Mouse (Mus musculus) forebrain, postnatal 0 days (tissue): ENCODE measurements at regions not wholly inside any gene's neighbourhood (a gene's known extent, or its start where the extent isn't known, plus 50 kb on each side); places are given as distances from the start of the nearest gene placed in this dataset.

Experiments
- ATAC-seq: fragments of 200-750 bp; cut with Nextera tagmentation; 2 replicates; pipeline ENCODE4 v1.8.0; 2017; ENCODE audit warnings: mild to moderate bottlenecking, moderate library complexity
- DNase-seq: peaks from one replicate; pipeline ENCODE4 v3.0.0-alpha.2; 2015
- H3K27ac ChIP-seq: fragments of 300-500 bp; sonication (generic); 2 replicates; pipeline ENCODE4 v1.5.1; 2014; ENCODE audit warnings: low read depth, mild to moderate bottlenecking, antibody characterized with exemption, low read length, moderate library complexity, mixed read lengths
- H3K27me3 ChIP-seq: fragments of 300-500 bp; sonication (generic); 2 replicates; pipeline ENCODE4 v1.6.1; 2014; ENCODE audit warnings: mild to moderate bottlenecking, low read length, mixed read lengths; ENCODE audit not compliant: insufficient read depth
- H3K36me3 ChIP-seq: fragments of 300-500 bp; sonication (generic); 2 replicates; pipeline ENCODE4 v1.6.1; 2014; ENCODE audit warnings: mild to moderate bottlenecking, moderate library complexity; ENCODE audit not compliant: insufficient read depth
- H3K4me1 ChIP-seq: fragments of 300-500 bp; sonication (generic); 2 replicates; pipeline ENCODE4 v1.6.1; 2014; ENCODE audit warnings: antibody characterized with exemption; ENCODE audit not compliant: insufficient read depth
- H3K4me2 ChIP-seq: fragments of 300-500 bp; sonication (generic); 2 replicates; pipeline ENCODE4 v1.6.1; 2014; ENCODE audit warnings: low read depth, mild to moderate bottlenecking, moderate library complexity
- H3K4me3 ChIP-seq: fragments of 300-500 bp; sonication (generic); 2 replicates; pipeline ENCODE4 v1.5.1; 2014; ENCODE audit warnings: low read depth, low read length, mixed read lengths
- H3K9ac ChIP-seq: fragments of 300-500 bp; sonication (generic); 2 replicates; pipeline ENCODE4 v1.6.1; 2014; ENCODE audit warnings: mild to moderate bottlenecking
- H3K9me3 ChIP-seq: fragments of 300-500 bp; sonication (generic); 2 replicates; pipeline ENCODE4 v1.6.1; 2016; ENCODE audit warnings: low read length
- CTCF ChIP-seq: sonication (generic); IDR thresholded peaks from 2 replicates; pipeline ENCODE4 v1.5.1; 2016; ENCODE audit warnings: antibody characterized with exemption, control low read depth, low read depth
- WGBS: fragments of 180-500 bp; shearing (Covaris S2); extraction: QIAGEN DNeasy Blood & Tissue Kit; methylation state at CpG from one replicate; pipeline ENCODE4 v1.1.7; 2014; 5-methylcytosine and 5-hydroxymethylcytosine counted together

GRCm38 (mm10) chr13:63669031-63669430 is 95.6 kb upstream of the Ptch1 start:
- DNase-seq (no peak), ATAC-seq (no peak)
- Histone ChIP-seq H3K4me3 (no peak overlapping the region), H3K36me3 (no peaks in the 10 kb centered on the region), H3K4me1 (no peaks in the 10 kb centered on the region), H3K9me3 (no peaks in the 10 kb centered on the region), H3K9ac (no peak overlapping the region), H3K27me3 (no peaks in the 10 kb centered on the region), H3K27ac (no peak overlapping the region), H3K4me2 (no peak overlapping the region)
- WGBS = 33% methylated on average over 2 of the region's 2 CpGs
- no peak for TF ChIP-seq CTCF

DNA sequence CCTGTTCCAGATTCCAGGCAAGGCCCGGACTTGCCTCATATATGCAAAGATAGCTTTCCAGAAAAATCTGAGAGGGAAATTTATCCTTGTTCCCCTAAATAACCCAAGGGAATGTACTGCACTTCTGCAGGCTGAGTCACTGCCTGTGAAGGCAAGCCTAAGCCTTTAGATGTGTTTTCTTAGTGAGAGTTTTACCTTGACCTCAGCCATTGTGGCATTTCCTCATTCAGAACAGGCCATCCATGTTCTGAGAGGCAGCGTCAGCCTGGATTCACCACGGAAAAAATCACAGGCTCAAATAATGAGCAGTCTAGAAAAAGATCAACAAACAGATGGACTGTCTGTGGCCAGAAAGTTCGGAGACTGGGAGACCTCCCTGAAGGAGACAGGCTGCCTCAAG is 99.0 kb upstream of the Ptch1 start:
- ATAC-seq = no peak
- H3K9ac ChIP-seq = no peak overlapping the region
- no peaks in the 10 kb centered on the region for H3K9me3 ChIP-seq
- no peak overlapping the region for H3K4me2 ChIP-seq
- H3K27me3 ChIP-seq = no peaks in the 10 kb centered on the region
- no peak for DNase-seq
- TF ChIP-seq CTCF = no peak
- no peak overlapping the region for H3K4me3 ChIP-seq
- H3K36me3 ChIP-seq = no peaks in the 10 kb centered on the region
- no peak overlapping the region for H3K27ac ChIP-seq
- no peaks in the 10 kb centered on the region for H3K4me1 ChIP-seq
- 62% methylated on average over 4 of the region's 4 CpGs for WGBS

- Histone ChIP-seq H3K36me3 (no peaks in the 10 kb centered on the region), H3K27ac (no peak overlapping the region), H3K9ac (no peak overlapping the region), H3K27me3 (no peaks in the 10 kb centered on the region), H3K4me3 (no peak overlapping the region), H3K4me1 (no peaks in the 10 kb centered on the region), H3K9me3 (no peaks in the 10 kb centered on the region), H3K4me2 (no peak overlapping the region)
- 65% methylated on average over 2 of the region's 2 CpGs for WGBS
- TF ChIP-seq CTCF = no peak
- ATAC-seq (no peak), DNase-seq (no peak)
Measured at GRCm38 (mm10) chr13:63677696-63678095, 104.3 kb upstream of the Ptch1 start.

GRCm38 (mm10) chr13:63678265-63679260 is 105.2 kb upstream of the Ptch1 start:
- Histone ChIP-seq H3K27ac (no peak overlapping the region), H3K4me1 (no peaks in the 10 kb centered on the region), H3K4me2 (no peak overlapping the region), H3K36me3 (no peaks in the 10 kb centered on the region), H3K9ac (no peak overlapping the region), H3K9me3 (no peaks in the 10 kb centered on the region), H3K4me3 (no peak overlapping the region), H3K27me3 (no peaks in the 10 kb centered on the region)
- DNase-seq = no peak
- 72% methylated on average over 10 of the region's 10 CpGs for WGBS
- ATAC-seq = no peak
- no peak for TF ChIP-seq CTCF

GRCm38 (mm10) chr13:63682341-63682740 is 108.9 kb upstream of the Ptch1 start:
- no peak for TF ChIP-seq CTCF
- ATAC-seq (no peak), DNase-seq (no peak)
- Histone ChIP-seq H3K27ac (no peak overlapping the region), H3K9me3 (no peaks in the 10 kb centered on the region), H3K9ac (no peak overlapping the region), H3K4me2 (no peak overlapping the region), H3K27me3 (no peaks in the 10 kb centered on the region), H3K4me1 (no peaks in the 10 kb centered on the region), H3K4me3 (no peak overlapping the region), H3K36me3 (no peaks in the 10 kb centered on the region)
- WGBS = 60% methylated on average over 4 of the region's 4 CpGs

- no peaks in the 10 kb centered on the region for H3K27me3 ChIP-seq
- no peak overlapping the region for H3K27ac ChIP-seq
- H3K9me3 ChIP-seq = no peaks in the 10 kb centered on the region
- no peak overlapping the region for H3K9ac ChIP-seq
- no peak for TF ChIP-seq CTCF
- no peak overlapping the region for H3K4me3 ChIP-seq
- peak; percentile 45; the same call in 1 of the 2 replicates for ATAC-seq
- H3K36me3 ChIP-seq = no peaks in the 10 kb centered on the region
- no peak overlapping the region for H3K4me2 ChIP-seq
- H3K4me1 ChIP-seq = no peaks in the 10 kb centered on the region
- WGBS = 25% methylated on average over 5 of the region's 5 CpGs
- peak; percentile 4 for DNase-seq
Measured at GRCm38 (mm10) chr13:63691974-63692373, 118.6 kb upstream of the Ptch1 start.

- no peak for ATAC-seq
- Histone ChIP-seq H3K4me3 (no peak overlapping the region), H3K9ac (no peak overlapping the region), H3K4me1 (no peaks in the 10 kb centered on the region), H3K36me3 (no peaks in the 10 kb centered on the region), H3K27me3 (no peaks in the 10 kb centered on the region), H3K4me2 (no peak overlapping the region), H3K9me3 (no peaks in the 10 kb centered on the region), H3K27ac (no peak overlapping the region)
- 64% methylated on average over 5 of the region's 5 CpGs for WGBS
- no peak for TF ChIP-seq CTCF
- DNase-seq = no peak
Measured at GRCm38 (mm10) chr13:63693636-63694035, 120.2 kb upstream of the Ptch1 start.
